ENCODE assay signal across 25 mouse cellular contexts in genomic region chr1:187241329-187241728, GRCm38 (mm10). TPM values are rescaled to one million over a fixed set of nuclear protein-coding genes. Genes with fewer than 3 reads are reported as not detected.
A peak's percentile ranks its signal among the peaks of the same experiment; 100 is the strongest.
DNase-seq lines count a peak whose midpoint lies in the region; ATAC-seq and TF ChIP-seq lines count a peak whose summit lies in the region.
"Had no signal": no experiment of that assay in that cellular context is flagged by ENCODE, and none has a peak within 500 bp of the region (broad histone marks: within the 10 kb centered on the region; RNA-seq: fewer than 3 reads in every experiment).

No protein-coding gene starts in this region.

- no peak overlapping the region for H3K4me2 ChIP-seq in stomach, postnatal 0 days (replicated peaks; ENCODE audit: low read depth)
- H3K4me2 ChIP-seq: forebrain, embryonic 13.5 days; heart, embryonic 15.5 days; hindbrain, embryonic 13.5 days; midbrain, embryonic 15.5 days; neural tube, embryonic 12.5 days; stomach, embryonic 15.5 days had no signal

- no peak for TF ChIP-seq POLR2A in kidney, adult 2 months (IDR thresholded peaks at IDR 0.05; ENCODE audit: low read depth, low read length)

- 0 out of 2 replicates have a peak, but pooled peaks cover 3% of the 10 kb centered on the region for H3K4me1 ChIP-seq in kidney, adult 2 months (ENCODE audit: control insufficient read depth, insufficient read depth, low read length)
- no peaks in the 10 kb centered on the region for H3K4me1 ChIP-seq in stomach, postnatal 0 days (replicated peaks; ENCODE audit: control insufficient read depth, insufficient read depth)
- H3K4me1 ChIP-seq: forebrain, embryonic 13.5 days; heart, embryonic 15.5 days; hindbrain, embryonic 13.5 days; midbrain, embryonic 15.5 days; neural tube, embryonic 12.5 days; stomach, embryonic 15.5 days had no signal

- WGBS in kidney, adult 2 months: 66% methylated on average over 5 of the region's 5 CpGs
- WGBS in stomach, postnatal 0 days: 80% methylated on average over 5 of the region's 5 CpGs

- no peak for ATAC-seq in stomach, postnatal 0 days (ENCODE audit: low FRiP score, low TSS enrichment)
- ATAC-seq: forebrain, embryonic 13.5 days; midbrain, embryonic 15.5 days had no signal

- no peaks in the 10 kb centered on the region for H3K36me3 ChIP-seq in kidney, adult 2 months (ENCODE audit: control insufficient read depth, insufficient read depth, low read length)
- no peaks in the 10 kb centered on the region for H3K36me3 ChIP-seq in stomach, postnatal 0 days (ENCODE audit: control insufficient read depth, insufficient read depth, low read length)
- H3K36me3 ChIP-seq: heart, embryonic 15.5 days; midbrain, embryonic 15.5 days; neural tube, embryonic 12.5 days; stomach, embryonic 15.5 days had no signal

- H3K9me3 ChIP-seq in stomach, postnatal 0 days (ENCODE audit: control insufficient read depth, low read length): no peaks in the 10 kb centered on the region
- H3K9me3 ChIP-seq: forebrain, embryonic 13.5 days; heart, embryonic 15.5 days; hindbrain, embryonic 13.5 days; midbrain, embryonic 15.5 days; neural tube, embryonic 12.5 days; stomach, embryonic 15.5 days had no signal

- H3K9ac ChIP-seq in stomach, postnatal 0 days (ENCODE audit: low read length): no peak overlapping the region
- H3K9ac ChIP-seq: forebrain, embryonic 13.5 days; heart, embryonic 15.5 days; hindbrain, embryonic 13.5 days; midbrain, embryonic 15.5 days; neural tube, embryonic 12.5 days; stomach, embryonic 15.5 days had no signal

- H3K4me3 ChIP-seq in kidney, adult 2 months (ENCODE audit: insufficient read depth, low read depth, low read length): no peak overlapping the region
- H3K4me3 ChIP-seq in stomach, postnatal 0 days (ENCODE audit: low read depth, low read length): no peak overlapping the region
- H3K4me3 ChIP-seq: forebrain, embryonic 13.5 days; heart, embryonic 15.5 days; hindbrain, embryonic 13.5 days; midbrain, embryonic 15.5 days; neural tube, embryonic 12.5 days; stomach, embryonic 15.5 days had no signal

- no peak for TF ChIP-seq EP300 in stomach, postnatal 0 days (optimal IDR thresholded peaks at IDR 0.05)

- H3K27ac ChIP-seq in kidney, adult 2 months (ENCODE audit: insufficient read depth, low read depth, low read length): no peak overlapping the region
- no peak overlapping the region for H3K27ac ChIP-seq in stomach, postnatal 0 days (replicated peaks)
- H3K27ac ChIP-seq: forebrain, embryonic 13.5 days; heart, embryonic 15.5 days; hindbrain, embryonic 13.5 days; midbrain, embryonic 15.5 days; neural tube, embryonic 12.5 days; stomach, embryonic 15.5 days had no signal

- H3K27me3 ChIP-seq in kidney, adult 2 months (replicated peaks; ENCODE audit: control insufficient read depth, insufficient read depth, low read length): no peaks in the 10 kb centered on the region
- H3K27me3 ChIP-seq in stomach, postnatal 0 days (ENCODE audit: control insufficient read depth, insufficient read depth, low read length): no peaks in the 10 kb centered on the region
- H3K27me3 ChIP-seq: forebrain, embryonic 13.5 days; heart, embryonic 15.5 days; hindbrain, embryonic 13.5 days; midbrain, embryonic 15.5 days; neural tube, embryonic 12.5 days; stomach, embryonic 15.5 days had no signal

- 0 out of 2 replicates have a peak, but pooled peaks have one; percentile 10 for TF ChIP-seq CTCF in kidney, adult 2 months (conservative IDR thresholded peaks at IDR 0.05; ENCODE audit: insufficient read depth, insufficient read length, low read depth, low read length)
- TF ChIP-seq CTCF in stomach, postnatal 0 days (IDR thresholded peaks at IDR 0.05; ENCODE audit: low read depth): no peak

- DNase-seq in kidney, adult 11 months: peak; percentile 24
- DNase-seq in kidney, postnatal 10 days: no peak
- peak; percentile 53 for DNase-seq in 416B (ENCODE audit: low read depth)
- peak; percentile 50 for DNase-seq in kidney, adult 2 months
- peak; percentile 31 for DNase-seq in kidney, postnatal 14 days
- DNase-seq in lung, postnatal 36 days: no peak
- no peak for DNase-seq in stomach, postnatal 0 days (ENCODE audit: low spot score)
- no peak for DNase-seq in urinary bladder, adult 2 months (ENCODE audit: low spot score)
- DNase-seq: adrenal gland, postnatal 10 days; cerebellum, adult 8-10 months; cerebellum, postnatal 36 days; gastrocnemius, postnatal 36 days; heart, postnatal 36 days; lung, adult 2 months; lung, postnatal 14 days; retina, postnatal 1 day; right cerebral cortex, postnatal 4 days; thymus, adult 18-20 months; thymus, postnatal 36 days had no signal

RNA-seq across cellular contexts. Expression of gene Gpatch2, which starts 26.0 kb away (rescaled TPM):
- polyA plus RNA-seq in kidney, adult 2 months (2012; rRNA removed): 8.0 and 9.0 TPM in 2 replicates
- polyA plus RNA-seq in stomach, postnatal 0 days (2015; fragmentation: Nextera tagmentation; extraction: Ambion mirVana): 8.3 and 9.2 TPM in 2 replicates
- 12.6 and 14.3 TPM in 2 replicates for polyA plus RNA-seq in urinary bladder, adult 2 months (2012; rRNA removed)

RNA-seq across cellular contexts. Expression of gene Spata17, which starts 26.1 kb away (rescaled TPM):
- 1.6 and 2.6 TPM in 2 replicates for polyA plus RNA-seq in kidney, adult 2 months (2012; rRNA removed)
- polyA plus RNA-seq in stomach, postnatal 0 days (2015; fragmentation: Nextera tagmentation; extraction: Ambion mirVana): 0.22 and 0.25 TPM in 2 replicates
- polyA plus RNA-seq in urinary bladder, adult 2 months (2012; rRNA removed): 0.18 TPM in 1 of 2 replicates, not detected in the other

Comparison
In these comparisons a context has a peak if more than half of its experiments do, and no peak if none do; other contexts are left out.
1. DNase-seq: peak in kidney, adult 11 months (single experiment), 416B (single experiment), kidney, adult 2 months (single experiment) and kidney, postnatal 14 days (single experiment); none in kidney, postnatal 10 days (single experiment), lung, postnatal 36 days (single experiment), stomach, postnatal 0 days (single experiment) and urinary bladder, adult 2 months (single experiment).